Mouse (Mus musculus) heart, embryonic 11.5 days (tissue): ENCODE data around the gene Vcp. TPM values are rescaled to one million over a fixed set of nuclear protein-coding genes. Genes with fewer than 3 reads are reported as not detected.
A peak's percentile ranks its signal among the peaks of the same experiment; 100 is the strongest.

Source experiments
- ATAC-seq: fragments of 200-750 bp; cut with Nextera tagmentation; replicated peaks from 2 replicates; pipeline ENCODE4 v1.8.0; 2017; ENCODE audit warnings: moderate library complexity; ENCODE audit not compliant: insufficient number of reproducible peaks, low FRiP score, low TSS enrichment
- H3K27ac ChIP-seq: fragments of 300-500 bp; sonication (generic); 2 replicates; pipeline ENCODE4 v1.5.1; 2014; ENCODE audit warnings: mild to moderate bottlenecking, low read depth, low read length
- H3K27me3 ChIP-seq: fragments of 300-500 bp; sonication (generic); 2 replicates; pipeline ENCODE4 v1.6.1; 2014; ENCODE audit warnings: mild to moderate bottlenecking, low read length, mixed read lengths; ENCODE audit not compliant: control insufficient read depth, insufficient read depth
- H3K36me3 ChIP-seq: fragments of 300-500 bp; sonication (generic); 2 replicates; pipeline ENCODE4 v1.6.1; 2014; ENCODE audit warnings: mild to moderate bottlenecking, low read length, moderate library complexity, mixed read lengths; ENCODE audit not compliant: control insufficient read depth, insufficient read depth
- H3K4me1 ChIP-seq: fragments of 300-500 bp; sonication (generic); 2 replicates; pipeline ENCODE4 v1.6.1; 2014; ENCODE audit warnings: low read length; ENCODE audit not compliant: control insufficient read depth, insufficient read depth
- H3K4me2 ChIP-seq: fragments of 300-500 bp; sonication (generic); 2 replicates; pipeline ENCODE4 v1.6.1; 2014; ENCODE audit warnings: mild to moderate bottlenecking, moderate library complexity
- H3K4me3 ChIP-seq: fragments of 300-500 bp; sonication (generic); 2 replicates; pipeline ENCODE4 v1.5.1; 2014; ENCODE audit warnings: low read depth, low read length
- H3K9ac ChIP-seq: fragments of 300-500 bp; sonication (generic); 2 replicates; pipeline ENCODE4 v1.6.1; 2014; ENCODE audit warnings: mild to moderate bottlenecking, low read depth, low read length, moderate library complexity
- H3K9me3 ChIP-seq: fragments of 300-500 bp; sonication (generic); replicated peaks from 2 replicates; pipeline ENCODE4 v1.6.1; 2016; ENCODE audit warnings: low read length; ENCODE audit not compliant: control insufficient read depth
- WGBS: fragments of 180-500 bp; shearing (Covaris S2); extraction: QIAGEN DNeasy Blood & Tissue Kit; methylation state at CpG from one replicate; pipeline ENCODE4 v1.1.7; 2014; ENCODE audit not compliant: insufficient replicate concordance; 5-methylcytosine and 5-hydroxymethylcytosine counted together
- polyA plus RNA-seq: library from polyadenylated mRNA; unstranded; fragments of >200 nt; fragmentation: Nextera tagmentation; extraction: Ambion mirVana; gene quantifications from 2 replicates; pipeline ENCODE4 v1.2.1, GENCODE M21; 2014

Gene Vcp
- polyA plus RNA-seq, 1 experiment from 2014 or later = 472 TPM

DNA sequence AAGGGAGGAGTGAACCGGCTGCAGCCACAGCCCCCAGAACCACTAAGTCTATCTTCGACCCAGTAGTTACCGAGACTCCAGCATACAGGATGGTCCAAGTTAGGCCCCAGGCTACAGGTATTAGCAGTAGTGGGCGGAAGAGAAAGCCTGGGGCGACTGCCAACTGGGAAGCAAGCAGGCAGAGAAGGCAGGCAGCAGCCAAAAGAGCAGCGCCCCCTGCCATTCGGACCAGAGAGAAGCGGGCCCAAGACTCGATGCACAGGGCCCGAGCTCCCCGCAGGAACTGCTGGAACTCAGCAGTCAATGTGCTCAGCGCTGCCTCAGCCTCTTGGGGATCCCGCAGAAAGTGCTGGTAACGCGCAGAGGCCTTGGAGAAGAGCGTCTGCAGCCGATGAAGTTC, 21.0 kb upstream of the Vcp start:
- H3K4me2 ChIP-seq = no peak overlapping the region
- 71% methylated on average over 17 of the region's 17 CpGs for WGBS
- no peaks in the 10 kb centered on the region for H3K9me3 ChIP-seq
- peaks cover 24% of the 10 kb centered on the region for H3K36me3 ChIP-seq
- no peaks in the 10 kb centered on the region for H3K27me3 ChIP-seq
- no peak overlapping the region for H3K27ac ChIP-seq
- H3K4me1 ChIP-seq = peaks cover 5% of the 10 kb centered on the region
- H3K9ac ChIP-seq = no peak overlapping the region
- no peak for ATAC-seq
- H3K4me3 ChIP-seq = no peak overlapping the region

DNA sequence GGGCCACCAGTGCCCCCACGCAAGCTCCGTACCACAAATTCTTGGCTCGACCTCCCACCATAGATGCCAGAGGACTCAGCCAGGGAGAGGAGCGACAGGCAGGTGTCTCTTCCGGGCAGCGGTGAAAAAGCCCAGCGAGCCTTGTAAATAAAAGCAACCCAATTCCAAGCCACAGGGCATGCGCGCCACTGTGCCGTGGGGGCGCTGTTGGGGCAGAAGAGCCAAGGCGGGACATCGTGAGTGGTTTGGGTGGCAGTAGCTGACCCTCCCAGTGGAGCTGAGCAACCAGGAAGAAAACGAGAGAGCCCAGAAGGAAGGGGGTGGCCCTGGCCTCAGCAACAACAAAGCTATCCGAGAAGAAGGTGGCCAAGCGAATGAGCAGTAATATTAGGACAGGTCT, 20.6 kb upstream of the Vcp start:
- Histone ChIP-seq H3K27me3 (no peaks in the 10 kb centered on the region), H3K4me3 (no peak overlapping the region), H3K9ac (no peak overlapping the region), H3K4me1 (peaks cover 5% of the 10 kb centered on the region), H3K36me3 (peaks cover 24% of the 10 kb centered on the region), H3K27ac (no peak overlapping the region), H3K4me2 (no peak overlapping the region), H3K9me3 (no peaks in the 10 kb centered on the region)
- ATAC-seq = no peak
- WGBS = 83% methylated on average over 16 of the region's 16 CpGs

DNA sequence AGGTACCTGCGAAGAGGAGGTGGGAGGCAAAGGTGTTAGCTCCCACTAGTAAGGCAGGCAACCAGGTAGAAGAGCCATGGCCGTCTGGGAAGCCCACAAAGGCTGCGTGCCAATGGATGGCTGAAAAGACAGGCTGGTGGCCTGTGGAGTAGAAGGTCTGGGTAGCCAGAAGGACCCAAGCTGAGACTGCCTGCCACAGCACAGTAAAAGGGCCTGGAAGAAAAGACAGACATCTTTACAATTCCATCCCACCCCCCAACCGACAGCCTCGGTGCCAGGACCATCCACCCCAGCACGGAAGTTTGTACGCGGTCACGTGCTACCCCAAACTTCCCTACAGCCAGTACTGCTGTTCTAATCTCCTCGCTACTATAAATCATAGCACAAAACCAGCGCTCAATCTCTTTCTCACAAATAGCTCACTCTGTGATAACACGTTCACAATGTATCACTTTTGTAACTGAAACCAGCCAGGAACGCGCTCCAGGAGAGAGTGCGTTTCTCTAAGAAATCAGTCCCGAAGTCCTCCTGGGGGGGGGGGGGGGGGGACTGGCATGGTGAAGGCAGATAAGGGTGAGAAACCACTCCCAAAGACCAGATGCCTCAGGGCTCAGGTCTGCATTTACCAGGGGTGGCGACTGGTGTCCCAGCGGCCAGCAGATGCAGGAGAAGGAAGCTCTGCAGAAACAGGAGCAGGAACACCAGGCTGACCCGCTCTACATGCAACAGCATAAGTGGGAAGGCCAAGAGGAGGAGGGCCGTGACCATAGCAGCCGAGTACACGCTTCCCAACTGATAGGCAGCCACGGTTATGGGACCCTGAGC, 19.5 kb upstream of the Vcp start:
- Histone ChIP-seq H3K27ac (no peak overlapping the region), H3K4me1 (peaks cover 3% of the 10 kb centered on the region), H3K9ac (no peak overlapping the region), H3K4me3 (no peak overlapping the region), H3K4me2 (no peak overlapping the region), H3K36me3 (peaks cover 24% of the 10 kb centered on the region), H3K27me3 (no peaks in the 10 kb centered on the region), H3K9me3 (no peaks in the 10 kb centered on the region)
- no peak for ATAC-seq
- WGBS = 85% methylated on average over 23 of the region's 23 CpGs

DNA sequence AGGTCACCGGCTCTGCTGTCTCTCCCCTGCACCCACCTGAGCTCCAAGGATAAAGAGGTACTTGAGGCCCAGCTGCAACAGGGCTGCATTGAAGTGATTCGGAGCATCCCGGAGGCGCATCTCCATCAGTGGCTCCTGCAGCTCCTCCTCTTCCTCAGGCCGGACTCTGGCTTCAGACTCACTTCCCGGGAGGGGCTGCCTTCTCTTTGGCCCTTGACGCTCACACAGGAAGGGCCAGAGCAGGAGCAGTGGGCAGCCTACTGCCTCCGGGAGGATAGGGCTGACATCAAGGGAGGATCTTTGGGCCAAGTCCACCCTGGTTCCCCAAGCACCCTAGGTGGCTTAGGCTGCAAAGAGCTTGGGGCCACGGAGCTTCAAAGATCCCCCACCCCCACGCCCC, 18.9 kb upstream of the Vcp start:
- Histone ChIP-seq H3K27ac (no peak overlapping the region), H3K9me3 (no peaks in the 10 kb centered on the region), H3K4me1 (no peaks in the 10 kb centered on the region), H3K27me3 (no peaks in the 10 kb centered on the region), H3K36me3 (peaks cover 24% of the 10 kb centered on the region), H3K9ac (no peak overlapping the region), H3K4me2 (no peak overlapping the region), H3K4me3 (no peak overlapping the region)
- WGBS = 92% methylated on average over 10 of the region's 10 CpGs
- no peak for ATAC-seq

DNA sequence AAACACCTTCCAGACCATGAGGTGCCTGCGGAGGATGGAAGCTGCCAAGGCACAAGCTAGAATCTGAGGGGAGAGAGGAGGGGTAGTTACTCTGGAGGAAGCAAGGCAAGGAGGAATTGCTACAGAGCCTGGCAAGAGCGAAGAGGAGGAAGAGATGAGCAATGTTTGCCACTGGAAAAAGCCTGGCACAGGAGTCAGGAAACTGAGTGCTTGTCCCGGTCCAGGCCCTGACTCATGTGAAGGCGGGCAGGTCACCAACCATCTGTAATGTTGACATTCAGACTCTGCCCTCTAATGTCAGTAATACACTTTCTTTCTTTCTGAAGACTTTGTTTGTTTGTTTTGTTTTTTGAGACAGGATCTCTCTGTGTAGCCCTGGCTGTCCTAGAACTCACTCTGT, 17.8 kb upstream of the Vcp start:
- no peak overlapping the region for H3K9ac ChIP-seq
- no peaks in the 10 kb centered on the region for H3K9me3 ChIP-seq
- H3K4me3 ChIP-seq = no peak overlapping the region
- H3K4me1 ChIP-seq = no peaks in the 10 kb centered on the region
- H3K36me3 ChIP-seq = peaks cover 21% of the 10 kb centered on the region
- H3K27me3 ChIP-seq = no peaks in the 10 kb centered on the region
- no peak for ATAC-seq
- 87% methylated on average over 4 of the region's 4 CpGs for WGBS
- no peak overlapping the region for H3K27ac ChIP-seq
- H3K4me2 ChIP-seq = no peak overlapping the region

DNA sequence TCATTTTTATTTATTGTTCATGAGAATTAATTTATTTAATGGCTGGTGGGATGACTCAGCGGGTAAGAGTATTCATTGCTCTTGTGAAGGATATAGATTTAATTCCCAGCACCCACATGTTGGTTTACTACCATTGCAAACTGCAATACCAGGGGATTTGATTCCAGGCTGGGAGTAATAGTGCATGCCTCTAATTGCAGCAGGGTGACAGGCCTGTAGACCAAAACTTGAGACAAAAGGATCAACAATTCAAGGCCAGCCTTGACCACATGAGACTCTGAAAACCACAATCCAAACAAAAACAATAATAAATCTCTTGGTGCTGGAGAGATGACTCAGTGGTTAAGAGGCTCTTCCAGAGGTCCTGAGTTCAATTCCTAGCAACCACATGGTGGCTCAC, 11.8 kb upstream of the Vcp start:
- H3K27ac ChIP-seq = no peak overlapping the region
- no peak overlapping the region for H3K9ac ChIP-seq
- H3K36me3 ChIP-seq = no peaks in the 10 kb centered on the region
- peaks cover 7% of the 10 kb centered on the region; the same call in 1 of the 2 replicates for H3K4me1 ChIP-seq
- no peak overlapping the region for H3K4me2 ChIP-seq
- WGBS = 91% methylated on average over 1 of the region's 1 CpGs
- no peaks in the 10 kb centered on the region for H3K9me3 ChIP-seq
- ATAC-seq = no peak
- no peaks in the 10 kb centered on the region for H3K27me3 ChIP-seq
- H3K4me3 ChIP-seq = no peak overlapping the region

DNA sequence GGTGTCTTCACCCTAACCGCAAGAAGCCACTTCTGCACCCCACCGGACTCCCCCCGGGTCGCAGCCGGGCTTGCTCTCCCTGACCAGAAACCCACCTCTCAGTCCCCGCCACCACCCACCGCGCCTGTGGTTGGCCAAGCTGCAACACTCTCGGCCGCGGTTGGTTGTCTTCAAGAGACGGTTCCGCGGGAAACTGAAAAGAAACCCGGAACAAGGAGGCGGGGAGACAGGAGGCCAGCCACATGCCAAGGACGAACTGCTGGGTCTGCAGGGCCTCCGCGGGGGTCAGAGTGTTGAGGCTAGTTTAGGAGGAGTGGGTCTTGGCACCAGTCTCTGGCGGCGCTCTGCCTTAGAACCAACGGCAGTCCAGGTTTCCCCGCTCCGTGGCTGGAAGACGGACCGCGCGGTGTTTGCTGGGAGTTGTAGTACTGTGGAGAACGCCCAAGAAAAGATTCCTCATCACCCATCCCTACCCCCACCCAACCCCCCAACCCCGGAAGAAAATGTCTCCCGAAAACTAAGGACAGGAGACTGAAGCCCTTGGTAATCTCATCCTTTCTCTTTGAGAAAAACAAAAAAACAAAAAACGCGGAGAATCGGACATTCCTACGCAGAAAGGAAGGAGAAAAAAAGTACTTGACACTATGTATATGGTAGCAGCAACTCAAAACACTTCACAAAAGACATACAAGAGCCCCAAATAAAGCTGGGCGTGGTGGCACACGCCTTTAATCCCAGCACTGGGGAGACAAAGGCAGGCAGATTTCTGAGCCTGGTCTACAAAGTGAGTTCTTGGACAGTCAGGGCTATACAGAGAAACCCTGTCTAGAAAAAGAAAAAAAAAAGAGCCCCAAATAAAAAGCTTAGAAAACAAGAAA, 10.1 kb upstream of the Vcp start, which contains the start of gene Fancg:
Gene Fancg, minus strand, starts transcription at position 346 of the 878 bp plus-strand sequence.
- Histone ChIP-seq H3K27ac (peak within 1 kb of the TSS; percentile 46), H3K9ac (peak within 1 kb of the TSS; percentile 76), H3K9me3 (no peaks in the 10 kb centered on the region), H3K4me3 (peak within 1 kb of the TSS; percentile 71), H3K36me3 (no peaks in the 10 kb centered on the region), H3K4me1 (peaks cover 7% of the 10 kb centered on the region; the same call in 1 of the 2 replicates), H3K27me3 (no peaks in the 10 kb centered on the region), H3K4me2 (peak within 1 kb of the TSS; percentile 78)
- WGBS = 2% methylated on average over 37 of the region's 37 CpGs
- peak; percentile 83 for ATAC-seq

DNA sequence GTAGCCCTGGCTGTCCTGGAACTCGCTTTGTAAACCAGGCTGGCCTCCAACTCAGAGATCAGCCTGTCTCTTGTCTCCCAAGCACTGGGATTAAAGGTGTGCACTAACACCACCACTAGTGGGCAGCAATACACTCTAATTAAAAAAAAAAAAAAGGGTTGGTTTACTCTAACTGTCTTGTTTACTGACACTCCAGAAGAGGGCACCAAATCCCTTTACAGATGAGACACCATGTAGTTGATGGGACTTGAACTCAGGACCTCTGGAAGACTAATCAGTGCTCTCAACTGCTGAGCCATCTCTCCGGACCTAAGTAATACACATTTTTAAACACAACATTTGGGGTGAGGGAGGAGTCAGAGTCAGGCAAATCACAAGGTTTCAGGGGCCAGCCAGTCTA, 5.5 kb upstream of the Vcp start:
- no peak overlapping the region for H3K4me2 ChIP-seq
- no peak overlapping the region for H3K27ac ChIP-seq
- H3K9ac ChIP-seq = no peak overlapping the region
- no peaks in the 10 kb centered on the region for H3K9me3 ChIP-seq
- peaks cover 7% of the 10 kb centered on the region; the same call in 1 of the 2 replicates for H3K4me1 ChIP-seq
- H3K36me3 ChIP-seq = no peaks in the 10 kb centered on the region
- H3K4me3 ChIP-seq = no peak overlapping the region
- 53% methylated on average over 2 of the region's 2 CpGs for WGBS
- no peak for ATAC-seq
- no peaks in the 10 kb centered on the region for H3K27me3 ChIP-seq
